Mouse (Mus musculus) neural tube, embryonic 11.5 days (tissue): ENCODE results near the gene Nckap5. TPM values are rescaled to one million over a fixed set of nuclear protein-coding genes. Genes with fewer than 3 reads are reported as not detected.
"Not testable (repeated sequence)": the region's sequence is repeated elsewhere in the genome, so short reads cannot be mapped to it uniquely, and the experiment has no call there.

Source experiments
- ATAC-seq: fragments of 200-750 bp; cut with Nextera tagmentation; 2 replicates; pipeline ENCODE4 v1.8.0; 2017; ENCODE audit warnings: moderate number of reproducible peaks, mild to moderate bottlenecking, moderate TSS enrichment, moderate library complexity; ENCODE audit not compliant: insufficient read depth, low FRiP score, low TSS enrichment
- DNase-seq: peaks from one replicate; pipeline ENCODE4 v3.0.0-alpha.2; 2015; ENCODE audit warnings: low spot score
- H3K27ac ChIP-seq: fragments of 300-500 bp; sonication (generic); 2 replicates; pipeline ENCODE4 v1.5.1; 2014; ENCODE audit warnings: low read depth, mild to moderate bottlenecking, low read length
- H3K27me3 ChIP-seq: fragments of 300-500 bp; sonication (generic); 2 replicates; pipeline ENCODE4 v1.6.1; 2014; ENCODE audit warnings: mild to moderate bottlenecking, low read length, mixed read lengths; ENCODE audit not compliant: control insufficient read depth, insufficient read depth
- H3K36me3 ChIP-seq: fragments of 300-500 bp; sonication (generic); 2 replicates; pipeline ENCODE4 v1.6.1; 2014; ENCODE audit warnings: mild to moderate bottlenecking, low read length, moderate library complexity, mixed read lengths; ENCODE audit not compliant: control insufficient read depth, insufficient read depth
- H3K4me1 ChIP-seq: fragments of 300-500 bp; sonication (generic); 2 replicates; pipeline ENCODE4 v1.6.1; 2014; ENCODE audit warnings: low read length, mixed read lengths; ENCODE audit not compliant: control insufficient read depth, insufficient read depth
- H3K4me2 ChIP-seq: fragments of 300-500 bp; sonication (generic); 2 replicates; pipeline ENCODE4 v1.6.1; 2014; ENCODE audit warnings: low read depth, mild to moderate bottlenecking, moderate library complexity
- H3K4me3 ChIP-seq: fragments of 300-500 bp; sonication (generic); 2 replicates; pipeline ENCODE4 v1.5.1; 2014; ENCODE audit warnings: low read depth, low read length
- H3K9ac ChIP-seq: fragments of 300-500 bp; sonication (generic); 2 replicates; pipeline ENCODE4 v1.6.1; 2014; ENCODE audit warnings: mild to moderate bottlenecking, low read length
- H3K9me3 ChIP-seq: fragments of 300-500 bp; sonication (generic); 2 replicates; pipeline ENCODE4 v1.6.1; 2016; ENCODE audit warnings: low read length; ENCODE audit not compliant: control insufficient read depth
- WGBS: fragments of 180-500 bp; shearing (Covaris S2); extraction: QIAGEN DNeasy Blood & Tissue Kit; methylation state at CpG from one replicate; pipeline ENCODE4 v1.1.7; 2014; 5-methylcytosine and 5-hydroxymethylcytosine counted together
- polyA plus RNA-seq: library from polyadenylated mRNA; unstranded; fragments of >200 nt; fragmentation: Nextera tagmentation; extraction: Ambion mirVana; gene quantifications from 2 replicates; pipeline ENCODE4 v1.2.1, GENCODE M21; 2014

Gene Nckap5
- polyA plus RNA-seq, 1 experiment from 2014 or later = 20.6 TPM

GRCm38 (mm10) chr1:126105673-126106256, 724.8 kb downstream of the Nckap5 start:
- H3K27me3 ChIP-seq = no peaks in the 10 kb centered on the region
- H3K9me3 ChIP-seq = no peaks in the 10 kb centered on the region
- WGBS = 69% methylated on average over 3 of the region's 3 CpGs
- DNase-seq (no peak), ATAC-seq (no peak)
- H3K4me3 ChIP-seq = no peak overlapping the region
- H3K9ac ChIP-seq = no peak overlapping the region
- no peaks in the 10 kb centered on the region for H3K36me3 ChIP-seq
- H3K4me2 ChIP-seq = no peak overlapping the region
- no peaks in the 10 kb centered on the region for H3K4me1 ChIP-seq
- H3K27ac ChIP-seq = no peak overlapping the region

GRCm38 (mm10) chr1:126094346-126094745, 736.3 kb downstream of the Nckap5 start:
- Histone ChIP-seq H3K4me2 (no peak overlapping the region), H3K4me3 (no peak overlapping the region), H3K27me3 (no peaks in the 10 kb centered on the region), H3K9me3 (no peaks in the 10 kb centered on the region), H3K4me1 (no peaks in the 10 kb centered on the region), H3K36me3 (no peaks in the 10 kb centered on the region), H3K9ac (no peak overlapping the region), H3K27ac (no peak overlapping the region)
- WGBS = 89% methylated on average over 4 of the region's 4 CpGs
- no peak for ATAC-seq
- DNase-seq = no peak

DNA sequence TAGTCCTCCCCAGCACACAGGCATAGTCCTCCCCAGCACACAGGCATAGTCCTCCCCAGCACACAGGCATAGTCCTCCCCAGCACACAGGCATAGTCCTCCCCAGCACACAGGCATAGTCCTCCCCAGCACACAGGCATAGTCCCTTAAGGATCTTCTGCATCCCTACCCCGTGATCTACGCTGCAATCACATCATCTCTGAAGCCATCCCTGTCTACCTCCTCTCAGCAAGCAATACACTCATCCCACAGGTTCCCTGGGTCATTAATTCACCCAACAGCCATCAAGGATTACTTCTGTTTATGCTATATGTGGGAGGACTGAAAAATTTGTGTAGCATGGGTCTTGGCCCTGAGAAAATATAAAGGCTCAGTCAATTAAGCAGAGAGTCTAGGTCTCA, 738.6 kb downstream of the Nckap5 start:
- WGBS = 95% methylated on average over 2 of the region's 2 CpGs
- H3K27ac ChIP-seq, H3K4me1 ChIP-seq, H3K9me3 ChIP-seq, H3K36me3 ChIP-seq, H3K9ac ChIP-seq, H3K4me2 ChIP-seq, DNase-seq, ATAC-seq, H3K4me3 ChIP-seq, H3K27me3 ChIP-seq: not testable (repeated sequence)

DNA sequence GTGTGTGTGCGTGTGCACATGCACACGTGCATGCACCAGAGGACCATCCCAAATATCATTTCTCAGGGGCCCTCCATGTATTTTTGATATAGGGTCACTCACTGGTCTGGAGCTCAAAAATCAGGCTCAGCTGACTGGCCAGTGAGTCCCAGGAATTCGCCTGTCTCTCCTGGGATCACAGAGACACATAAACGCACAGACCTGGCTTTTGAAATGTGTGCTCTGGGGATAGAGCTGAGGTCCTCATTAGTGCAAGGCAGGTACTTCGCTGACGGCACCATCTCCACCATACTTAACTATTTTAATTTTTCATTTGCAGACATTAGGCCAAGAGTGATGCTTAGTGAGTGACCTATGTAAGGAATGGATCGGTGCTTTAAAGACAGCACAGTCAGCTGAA, 743.4 kb downstream of the Nckap5 start:
- no peak for ATAC-seq
- Histone ChIP-seq H3K4me2 (no peak overlapping the region), H3K9ac (no peak overlapping the region), H3K27me3 (no peaks in the 10 kb centered on the region), H3K4me3 (no peak overlapping the region), H3K36me3 (no peaks in the 10 kb centered on the region), H3K4me1 (no peaks in the 10 kb centered on the region), H3K27ac (no peak overlapping the region), H3K9me3 (no peaks in the 10 kb centered on the region)
- 95% methylated on average over 7 of the region's 7 CpGs for WGBS
- no peak for DNase-seq

DNA sequence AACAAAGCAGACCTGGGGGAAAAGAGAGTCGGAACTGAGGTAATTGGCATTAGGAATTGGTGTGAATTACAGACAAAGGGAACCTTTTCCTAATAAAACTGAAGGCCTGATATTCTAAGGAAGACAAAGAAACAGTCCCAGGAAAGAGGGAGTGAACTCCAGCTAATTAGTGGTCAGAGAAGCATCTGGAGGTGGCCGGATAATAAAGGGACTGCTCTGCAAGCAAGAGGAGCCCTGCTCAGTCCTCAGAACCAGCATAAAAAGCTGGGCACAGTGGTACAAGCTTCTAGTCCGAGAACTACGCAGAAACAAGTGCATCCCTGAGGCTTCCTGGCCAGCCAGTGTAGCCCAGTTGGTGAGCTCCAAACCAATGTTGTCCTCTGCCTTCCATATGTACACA, 754.3 kb downstream of the Nckap5 start:
- H3K27ac ChIP-seq = 0 out of 2 replicates have a peak overlapping the region, but pooled peaks have one; percentile 14
- 23% methylated on average over 4 of the region's 4 CpGs for WGBS

GRCm38 (mm10) chr1:126070861-126071260, 759.7 kb downstream of the Nckap5 start:
- Histone ChIP-seq H3K4me1 (no peaks in the 10 kb centered on the region), H3K27ac (no peak overlapping the region), H3K9me3 (no peaks in the 10 kb centered on the region), H3K4me3 (no peak overlapping the region), H3K36me3 (no peaks in the 10 kb centered on the region), H3K4me2 (no peak overlapping the region), H3K9ac (no peak overlapping the region), H3K27me3 (no peaks in the 10 kb centered on the region)
- 69% methylated on average over 2 of the region's 2 CpGs for WGBS
- no peak for DNase-seq
- ATAC-seq = no peak

More for the DNA sequence above, 754.3 kb downstream of the Nckap5 start:
- Histone ChIP-seq H3K4me2 (no peak overlapping the region), H3K9me3 (no peaks in the 10 kb centered on the region), H3K36me3 (no peaks in the 10 kb centered on the region), H3K9ac (no peak overlapping the region), H3K4me1 (no peaks in the 10 kb centered on the region), H3K27me3 (no peaks in the 10 kb centered on the region), H3K4me3 (no peak overlapping the region)
- ATAC-seq (no peak), DNase-seq (no peak)

- no peak overlapping the region for H3K4me3 ChIP-seq
- no peak overlapping the region for H3K4me2 ChIP-seq
- ATAC-seq = no peak
- H3K27ac ChIP-seq = no peak overlapping the region
- no peaks in the 10 kb centered on the region for H3K27me3 ChIP-seq
- no peaks in the 10 kb centered on the region for H3K9me3 ChIP-seq
- DNase-seq = no peak
- WGBS = 80% methylated on average over 3 of the region's 3 CpGs
- no peak overlapping the region for H3K9ac ChIP-seq
- H3K36me3 ChIP-seq = no peaks in the 10 kb centered on the region
- no peaks in the 10 kb centered on the region for H3K4me1 ChIP-seq
These were observed 779.1 kb downstream of the Nckap5 start for GRCm38 (mm10) chr1:126051491-126051890.

GRCm38 (mm10) chr1:126042886-126043285, 787.7 kb downstream of the Nckap5 start:
- no peaks in the 10 kb centered on the region for H3K4me1 ChIP-seq
- no peak overlapping the region for H3K27ac ChIP-seq
- DNase-seq = no peak
- no peak overlapping the region for H3K9ac ChIP-seq
- ATAC-seq = no peak
- 94% methylated on average over 5 of the region's 5 CpGs for WGBS
- H3K4me3 ChIP-seq = no peak overlapping the region
- no peaks in the 10 kb centered on the region for H3K36me3 ChIP-seq
- H3K4me2 ChIP-seq = no peak overlapping the region
- H3K9me3 ChIP-seq = no peaks in the 10 kb centered on the region
- H3K27me3 ChIP-seq = no peaks in the 10 kb centered on the region

GRCm38 (mm10) chr1:126027536-126027935, 803.1 kb downstream of the Nckap5 start:
- Histone ChIP-seq H3K4me2 (no peak overlapping the region), H3K36me3 (no peaks in the 10 kb centered on the region), H3K4me1 (no peaks in the 10 kb centered on the region), H3K9me3 (no peaks in the 10 kb centered on the region), H3K4me3 (no peak overlapping the region), H3K9ac (no peak overlapping the region), H3K27ac (no peak overlapping the region), H3K27me3 (no peaks in the 10 kb centered on the region)
- 87% methylated on average over 8 of the region's 8 CpGs for WGBS
- no peak for ATAC-seq
- no peak for DNase-seq
